Mouse (Mus musculus) adrenal gland, adult 2 months (tissue): ENCODE measurements around the gene Gm20883. TPM values are rescaled to one million over a fixed set of nuclear protein-coding genes. Genes with fewer than 3 reads are reported as not detected.
"Not testable (repeated sequence)": the region's sequence is repeated elsewhere in the genome, so short reads cannot be mapped to it uniquely, and the experiment has no call there.

ENCODE experiments used
- DNase-seq: peaks from one replicate; pipeline ENCODE4 v3.0.0; 2021
- long read RNA-seq: library from polyadenylated mRNA; stranded (forward); transcript quantifications from one replicate; pipeline ENCODE4 v2.0.0, GENCODE M21; 2021
- polyA plus RNA-seq: library from polyadenylated mRNA; depleted of rRNA; stranded (reverse); fragments of >200 nt; gene quantifications from 2 replicates; pipeline ENCODE4 v1.2.3, GENCODE M21; 2012; rRNA removed
- total RNA-seq, 2 experiments: library from RNA; stranded (reverse); gene quantifications; 2 replicates each; pipeline ENCODE4 v1.2.3; 2021

The Gm20883 gene
- total RNA-seq (not detected), polyA plus RNA-seq (not detected in 2 replicates)
- long read RNA-seq = 0 reads

DNA sequence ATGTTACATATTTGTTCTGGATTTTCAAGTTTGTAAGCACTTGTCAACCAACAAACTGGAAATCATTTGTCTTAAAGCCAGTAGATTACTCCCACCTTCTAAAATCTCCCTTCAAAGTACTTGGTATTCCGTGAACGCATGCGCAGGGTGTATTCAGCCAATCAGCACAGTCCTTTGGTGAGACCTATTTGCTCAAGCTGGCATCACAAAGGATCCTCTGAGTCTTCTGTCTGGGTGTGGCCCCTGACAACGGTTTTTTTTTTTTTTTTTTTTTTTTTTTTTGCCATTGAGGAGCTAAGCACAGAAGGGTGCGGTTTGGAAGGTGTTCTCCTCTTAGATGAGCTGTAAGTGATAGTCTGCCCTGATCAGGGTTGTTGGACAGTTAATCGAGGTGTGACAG lies at the start of gene Gm20883:
Gene Gm20883, plus strand, starts transcription at position 301 of the 400 bp plus-strand sequence.
- not testable (repeated sequence) for DNase-seq
